Mouse (Mus musculus) hindbrain, embryonic 16.5 days (tissue): ENCODE results near the gene Ctnnal1. TPM values are rescaled to one million over a fixed set of nuclear protein-coding genes. Genes with fewer than 3 reads are reported as not detected.

Experiments used
- ATAC-seq: fragments of 200-750 bp; cut with Nextera tagmentation; 2 replicates; pipeline ENCODE4 v1.8.0; 2017; ENCODE audit warnings: moderate TSS enrichment, moderate library complexity
- H3K27ac ChIP-seq: fragments of 300-500 bp; sonication (generic); 2 replicates; pipeline ENCODE4 v1.5.1; 2014; ENCODE audit warnings: low read depth, mild to moderate bottlenecking, control low read depth, low read length, moderate library complexity
- H3K27me3 ChIP-seq: fragments of 300-500 bp; sonication (generic); replicated peaks from 2 replicates; pipeline ENCODE4 v1.6.1; 2014; ENCODE audit warnings: low read length; ENCODE audit not compliant: control insufficient read depth, insufficient read depth
- H3K36me3 ChIP-seq: fragments of 300-500 bp; sonication (generic); 2 replicates; pipeline ENCODE4 v1.6.1; 2014; ENCODE audit warnings: mild to moderate bottlenecking, low read length, moderate library complexity, mixed read lengths; ENCODE audit not compliant: control insufficient read depth, insufficient read depth
- H3K4me1 ChIP-seq: fragments of 300-500 bp; sonication (generic); 2 replicates; pipeline ENCODE4 v1.6.1; 2014; ENCODE audit warnings: low read depth, low read length; ENCODE audit not compliant: control insufficient read depth, insufficient read depth
- H3K4me2 ChIP-seq: fragments of 300-500 bp; sonication (generic); 2 replicates; pipeline ENCODE4 v1.6.1; 2014; ENCODE audit warnings: mild to moderate bottlenecking, low read length, control low read depth, moderate library complexity
- H3K4me3 ChIP-seq: fragments of 300-500 bp; sonication (generic); 2 replicates; pipeline ENCODE4 v1.5.1; 2014; ENCODE audit warnings: mild to moderate bottlenecking, low read length, control low read depth, moderate library complexity
- H3K9ac ChIP-seq: fragments of 300-500 bp; sonication (generic); 2 replicates; pipeline ENCODE4 v1.6.1; 2014; ENCODE audit warnings: low read depth, mild to moderate bottlenecking, control low read depth, low read length, moderate library complexity
- H3K9me3 ChIP-seq: fragments of 300-500 bp; sonication (generic); 2 replicates; pipeline ENCODE4 v1.6.1; 2014; ENCODE audit warnings: mild to moderate bottlenecking, low read length, moderate library complexity; ENCODE audit not compliant: control insufficient read depth
- WGBS: fragments of 180-500 bp; shearing (Covaris S2); extraction: QIAGEN DNeasy Blood & Tissue Kit; methylation state at CpG from one replicate; pipeline ENCODE4 v1.1.7; 2014; 5-methylcytosine and 5-hydroxymethylcytosine counted together
- polyA plus RNA-seq: library from polyadenylated mRNA; unstranded; fragments of >200 nt; fragmentation: Nextera tagmentation; extraction: Ambion mirVana; gene quantifications from 2 replicates; pipeline ENCODE4 v1.2.1, GENCODE M21; 2015

Ctnnal1 gene
- polyA plus RNA-seq, 1 experiment from 2014 or later, result 13.7 TPM

DNA sequence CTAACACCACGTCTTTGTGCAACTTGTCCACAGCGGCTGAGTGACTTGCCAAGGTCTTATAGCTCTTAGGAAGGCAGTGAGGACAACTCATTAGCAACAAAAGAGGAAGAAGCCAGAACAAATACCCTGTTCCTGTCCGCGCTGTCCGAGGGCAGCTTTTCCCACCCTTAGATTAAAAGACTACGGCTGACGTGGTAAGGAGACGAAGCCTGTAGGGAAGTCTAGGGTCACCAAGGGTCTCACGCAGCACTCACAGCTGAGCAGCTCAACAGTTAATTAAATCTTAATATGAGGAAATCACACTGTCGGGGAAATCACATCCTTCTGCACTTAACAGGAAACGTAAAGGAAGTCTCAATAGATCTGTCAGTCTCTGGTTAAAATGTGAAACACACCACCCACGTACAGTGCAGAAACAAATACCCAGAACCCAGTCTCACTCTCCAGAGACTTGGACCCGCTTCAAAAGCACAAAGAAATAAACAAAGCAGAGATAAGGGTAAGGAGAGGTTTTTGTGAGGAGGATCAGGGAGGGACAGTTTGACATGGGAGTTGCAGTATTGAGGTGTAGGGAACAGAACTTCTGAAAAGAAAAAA, 33.9 kb downstream of the Ctnnal1 start:
- no peak overlapping the region for H3K9ac ChIP-seq
- H3K9me3 ChIP-seq, result no peaks in the 10 kb centered on the region
- no peak overlapping the region for H3K27ac ChIP-seq
- no peaks in the 10 kb centered on the region for H3K4me1 ChIP-seq
- H3K4me3 ChIP-seq, result no peak overlapping the region
- peak; percentile 30; the same call in 1 of the 2 replicates for ATAC-seq
- no peaks in the 10 kb centered on the region for H3K27me3 ChIP-seq
- WGBS, result 69% methylated on average over 13 of the region's 13 CpGs
- H3K36me3 ChIP-seq, result peaks cover 34% of the 10 kb centered on the region
- H3K4me2 ChIP-seq, result no peak overlapping the region

DNA sequence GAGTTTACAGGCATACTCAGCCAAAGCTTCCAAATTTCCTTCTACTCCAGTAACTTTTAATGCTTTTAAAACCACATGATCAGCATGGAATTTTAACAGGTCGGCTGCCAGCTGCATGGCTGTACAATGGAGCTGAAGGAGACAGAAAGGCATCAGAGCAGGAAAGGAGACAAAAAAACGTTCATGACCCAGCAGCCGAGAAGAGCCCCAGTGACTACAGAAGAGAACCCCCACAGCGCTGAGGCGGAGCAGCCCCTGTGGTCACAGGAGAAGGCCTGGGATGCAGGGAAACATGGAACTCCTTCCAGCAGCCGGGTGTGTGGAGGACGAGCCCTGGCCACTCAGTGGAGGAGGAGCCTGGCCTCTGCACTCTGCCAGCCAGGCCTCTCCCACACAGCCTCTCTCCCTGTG, 35.5 kb downstream of the Ctnnal1 start:
- H3K9ac ChIP-seq, result no peak overlapping the region
- no peaks in the 10 kb centered on the region for H3K9me3 ChIP-seq
- H3K27me3 ChIP-seq, result no peaks in the 10 kb centered on the region
- peak; percentile 80 for ATAC-seq
- no peaks in the 10 kb centered on the region for H3K4me1 ChIP-seq
- H3K27ac ChIP-seq, result no peak overlapping the region
- no peak overlapping the region for H3K4me3 ChIP-seq
- H3K36me3 ChIP-seq, result peaks cover 27% of the 10 kb centered on the region
- WGBS, result 41% methylated on average over 7 of the region's 7 CpGs
- H3K4me2 ChIP-seq, result no peak overlapping the region

DNA sequence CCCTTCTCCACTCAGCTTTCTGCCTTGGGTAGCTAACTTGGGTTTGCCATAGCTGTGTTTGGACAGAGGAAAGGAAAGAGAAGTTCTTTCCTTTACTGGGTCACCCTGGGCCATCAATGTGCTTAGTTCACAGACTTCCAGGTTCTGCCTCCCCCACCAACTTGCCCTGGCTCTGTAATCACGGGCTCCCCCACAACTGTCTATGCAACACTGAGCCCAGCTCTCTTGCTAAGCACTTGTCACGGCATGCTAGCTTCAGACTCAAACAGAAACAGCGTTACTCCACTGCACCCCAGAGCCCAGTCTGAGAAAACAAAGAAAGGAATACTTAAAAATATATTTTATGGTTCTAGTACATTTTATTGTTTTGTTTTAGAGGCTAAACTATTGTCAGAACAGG, 36.1 kb downstream of the Ctnnal1 start:
- Histone ChIP-seq H3K4me3 (no peak overlapping the region), H3K4me1 (no peaks in the 10 kb centered on the region), H3K27me3 (no peaks in the 10 kb centered on the region), H3K36me3 (peaks cover 24% of the 10 kb centered on the region), H3K9me3 (no peaks in the 10 kb centered on the region), H3K9ac (no peak overlapping the region), H3K27ac (no peak overlapping the region), H3K4me2 (no peak overlapping the region)
- WGBS, result 71% methylated on average over 3 of the region's 3 CpGs
- no peak for ATAC-seq

GRCm38 (mm10) chr4:56824231-56824630, 40.8 kb downstream of the Ctnnal1 start:
- Histone ChIP-seq H3K4me3 (no peak overlapping the region), H3K4me1 (no peaks in the 10 kb centered on the region), H3K4me2 (no peak overlapping the region), H3K27me3 (no peaks in the 10 kb centered on the region), H3K9ac (no peak overlapping the region), H3K36me3 (peaks cover 12% of the 10 kb centered on the region), H3K9me3 (no peaks in the 10 kb centered on the region), H3K27ac (no peak overlapping the region)
- no peak for ATAC-seq
- 88% methylated on average over 9 of the region's 9 CpGs for WGBS

DNA sequence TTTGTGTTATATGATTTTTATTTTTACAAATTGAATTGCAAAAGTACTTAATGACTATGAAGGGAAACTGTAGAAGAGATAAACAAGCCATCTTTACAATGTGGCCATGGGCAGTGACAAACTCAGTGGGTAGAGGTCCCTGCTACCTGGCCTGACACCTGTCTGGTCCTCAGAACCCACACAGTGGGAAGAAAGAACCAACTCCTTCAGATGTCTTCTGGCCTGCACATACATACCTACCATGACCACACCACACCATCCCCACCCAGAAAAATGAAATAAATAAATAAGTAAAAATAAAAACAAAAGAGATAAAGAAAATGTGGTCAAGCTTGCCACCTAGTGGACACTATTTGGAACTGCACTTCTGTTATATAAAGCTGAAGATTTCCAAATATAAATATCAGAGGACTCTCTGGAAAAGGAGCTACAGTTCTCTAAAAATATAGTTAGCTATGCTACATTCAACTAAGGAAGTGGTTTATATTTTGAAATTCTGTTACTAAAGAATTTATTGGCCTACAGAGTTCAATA, 44.9 kb downstream of the Ctnnal1 start:
- Histone ChIP-seq H3K4me3 (no peak overlapping the region), H3K27me3 (no peaks in the 10 kb centered on the region), H3K9me3 (no peaks in the 10 kb centered on the region), H3K36me3 (peaks cover 6% of the 10 kb centered on the region; the same call in 1 of the 2 replicates), H3K4me2 (no peak overlapping the region), H3K9ac (no peak overlapping the region), H3K4me1 (no peaks in the 10 kb centered on the region), H3K27ac (no peak overlapping the region)
- no peak for ATAC-seq

GRCm38 (mm10) chr4:56815131-56815530, 49.9 kb downstream of the Ctnnal1 start:
- Histone ChIP-seq H3K36me3 (peaks cover 17% of the 10 kb centered on the region), H3K9me3 (no peaks in the 10 kb centered on the region), H3K27ac (no peak overlapping the region), H3K4me1 (no peaks in the 10 kb centered on the region), H3K9ac (no peak overlapping the region), H3K27me3 (no peaks in the 10 kb centered on the region), H3K4me2 (no peak overlapping the region), H3K4me3 (no peak overlapping the region)
- 88% methylated on average over 8 of the region's 8 CpGs for WGBS
- ATAC-seq, result no peak

DNA sequence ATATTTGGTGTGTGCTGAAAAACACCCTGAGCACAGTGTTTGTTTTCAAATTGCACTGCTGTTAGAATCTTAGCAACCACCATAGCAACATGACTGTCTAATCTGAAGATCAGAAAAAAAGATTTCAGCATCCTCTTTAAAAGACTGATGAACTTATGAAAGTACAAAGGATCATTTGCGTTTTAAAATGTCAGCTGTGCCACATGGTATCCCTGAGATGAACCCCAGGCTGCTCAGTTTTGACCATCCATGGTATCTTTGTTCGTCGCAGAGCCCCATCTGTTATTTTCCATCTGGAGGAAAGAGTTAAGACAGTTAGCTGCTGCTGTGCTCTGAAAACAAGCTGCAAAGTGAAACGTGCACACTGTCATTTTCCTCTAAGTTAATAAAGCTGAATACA, 52.9 kb downstream of the Ctnnal1 start:
- no peaks in the 10 kb centered on the region for H3K27me3 ChIP-seq
- H3K4me2 ChIP-seq, result no peak overlapping the region
- peaks cover 18% of the 10 kb centered on the region for H3K36me3 ChIP-seq
- H3K9ac ChIP-seq, result no peak overlapping the region
- WGBS, result 81% methylated on average over 4 of the region's 4 CpGs
- ATAC-seq, result no peak
- H3K9me3 ChIP-seq, result no peaks in the 10 kb centered on the region
- no peak overlapping the region for H3K4me3 ChIP-seq
- no peaks in the 10 kb centered on the region for H3K4me1 ChIP-seq
- H3K27ac ChIP-seq, result no peak overlapping the region

- H3K4me3 ChIP-seq, result no peak overlapping the region
- H3K27me3 ChIP-seq, result no peaks in the 10 kb centered on the region
- peaks cover 20% of the 10 kb centered on the region for H3K36me3 ChIP-seq
- no peaks in the 10 kb centered on the region for H3K9me3 ChIP-seq
- 65% methylated on average over 3 of the region's 3 CpGs for WGBS
- H3K4me2 ChIP-seq, result no peak overlapping the region
- H3K9ac ChIP-seq, result no peak overlapping the region
- no peak overlapping the region for H3K27ac ChIP-seq
- ATAC-seq, result no peak
- no peaks in the 10 kb centered on the region for H3K4me1 ChIP-seq
Measured at GRCm38 (mm10) chr4:56811642-56812041, 53.3 kb downstream of the Ctnnal1 start.

DNA sequence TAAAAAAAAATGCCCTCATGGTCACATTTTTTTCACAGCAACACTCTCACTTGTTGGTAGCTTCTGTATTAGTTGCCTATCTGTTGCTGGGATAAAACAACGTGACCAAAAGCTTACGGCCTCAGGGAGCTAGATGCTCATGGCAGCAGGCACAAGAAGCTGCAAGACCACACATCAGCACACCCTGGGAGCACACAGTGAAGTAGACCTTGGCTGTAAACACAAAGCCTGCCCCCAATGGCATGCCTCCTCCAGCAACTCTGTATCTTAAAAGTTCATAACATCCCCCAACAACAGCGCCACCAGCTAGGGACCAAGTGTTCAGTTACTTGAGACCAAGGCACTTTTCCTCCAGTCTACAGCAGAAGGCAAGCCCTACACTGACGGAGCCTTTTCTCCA, 55.9 kb downstream of the Ctnnal1 start:
- Histone ChIP-seq H3K36me3 (peaks cover 25% of the 10 kb centered on the region), H3K9ac (no peak overlapping the region), H3K4me2 (no peak overlapping the region), H3K27ac (no peak overlapping the region), H3K4me1 (peaks cover 3% of the 10 kb centered on the region; the same call in 1 of the 2 replicates), H3K27me3 (no peaks in the 10 kb centered on the region), H3K4me3 (no peak overlapping the region), H3K9me3 (no peaks in the 10 kb centered on the region)
- ATAC-seq, result no peak
- WGBS, result 69% methylated on average over 4 of the region's 4 CpGs
